Mouse (Mus musculus) embryonic facial prominence, embryonic 15.5 days (tissue): Measurements from ENCODE around the gene Scd4. TPM values are rescaled to one million over a fixed set of nuclear protein-coding genes. Genes with fewer than 3 reads are reported as not detected.

Experiments
- ATAC-seq: fragments of 200-750 bp; cut with Nextera tagmentation; 2 replicates; pipeline ENCODE4 v1.8.0; 2017; ENCODE audit warnings: low read depth, moderate TSS enrichment; ENCODE audit not compliant: insufficient number of reproducible peaks, low FRiP score, low TSS enrichment
- H3K27ac ChIP-seq: fragments of 300-500 bp; sonication (generic); replicated peaks from 2 replicates; pipeline ENCODE4 v1.5.1; 2015; ENCODE audit warnings: mild to moderate bottlenecking, inconsistent platforms
- H3K27me3 ChIP-seq: fragments of 300-500 bp; sonication (generic); 2 replicates; pipeline ENCODE4 v1.6.1; 2015; ENCODE audit warnings: inconsistent platforms
- H3K36me3 ChIP-seq: fragments of 300-500 bp; sonication (generic); 2 replicates; pipeline ENCODE4 v1.6.1; 2015; ENCODE audit warnings: mild to moderate bottlenecking, inconsistent platforms
- H3K4me1 ChIP-seq: fragments of 300-500 bp; sonication (generic); 2 replicates; pipeline ENCODE4 v1.6.1; 2015; ENCODE audit warnings: inconsistent platforms
- H3K4me2 ChIP-seq: fragments of 300-500 bp; sonication (generic); replicated peaks from 2 replicates; pipeline ENCODE4 v1.6.1; 2015; ENCODE audit warnings: mild to moderate bottlenecking, inconsistent platforms
- H3K4me3 ChIP-seq: fragments of 300-500 bp; sonication (generic); replicated peaks from 2 replicates; pipeline ENCODE4 v1.5.1; 2015; ENCODE audit warnings: mild to moderate bottlenecking, inconsistent platforms
- H3K9ac ChIP-seq: fragments of 300-500 bp; sonication (generic); 2 replicates; pipeline ENCODE4 v1.6.1; 2015; ENCODE audit warnings: inconsistent platforms
- H3K9me3 ChIP-seq: fragments of 300-500 bp; sonication (generic); replicated peaks from 2 replicates; pipeline ENCODE4 v1.6.1; 2016; ENCODE audit warnings: inconsistent platforms
- WGBS: fragments of 180-500 bp; shearing (Covaris S2); methylation state at CpG from one replicate; pipeline ENCODE4 v1.1.7; 2015; 5-methylcytosine and 5-hydroxymethylcytosine counted together
- polyA plus RNA-seq: library from polyadenylated mRNA; unstranded; fragments of >200 nt; fragmentation: Nextera tagmentation; extraction: Ambion mirVana; gene quantifications from 2 replicates; pipeline ENCODE4 v1.2.1, GENCODE M21; 2015

Gene Scd4
- polyA plus RNA-seq, 1 experiment from 2014 or later: 0.39 TPM

- Histone ChIP-seq H3K27me3 (no peaks in the 10 kb centered on the region), H3K9me3 (no peaks in the 10 kb centered on the region), H3K4me1 (peaks cover 57% of the 10 kb centered on the region), H3K4me2 (peak overlapping the region; percentile 92), H3K4me3 (peak overlapping the region; percentile 91), H3K27ac (peak overlapping the region; percentile 98), H3K9ac (peak overlapping the region; percentile 91), H3K36me3 (peaks cover 33% of the 10 kb centered on the region)
- ATAC-seq: peak; percentile 97
- 1% methylated on average over 30 of the region's 31 CpGs for WGBS
Measured at GRCm38 (mm10) chr19:44293769-44294551, 38.9 kb upstream of the Scd4 start.

- H3K4me3 ChIP-seq: peak overlapping the region; percentile 91
- H3K4me2 ChIP-seq: peak overlapping the region; percentile 92
- under 1% methylated on average over 14 of the region's 14 CpGs for WGBS
- peaks cover 62% of the 10 kb centered on the region for H3K4me1 ChIP-seq
- ATAC-seq: peak; percentile 61
- H3K27ac ChIP-seq: peak overlapping the region; percentile 98
- no peaks in the 10 kb centered on the region for H3K27me3 ChIP-seq
- H3K9ac ChIP-seq: peak overlapping the region; percentile 91
- H3K36me3 ChIP-seq: peaks cover 37% of the 10 kb centered on the region
- H3K9me3 ChIP-seq: no peaks in the 10 kb centered on the region
Measured at GRCm38 (mm10) chr19:44294588-44295041, 38.3 kb upstream of the Scd4 start.

GRCm38 (mm10) chr19:44295251-44295650 is 37.6 kb upstream of the Scd4 start:
- WGBS: 5% methylated on average over 3 of the region's 3 CpGs
- peak overlapping the region; percentile 98 for H3K27ac ChIP-seq
- H3K27me3 ChIP-seq: no peaks in the 10 kb centered on the region
- peak overlapping the region; percentile 91 for H3K4me3 ChIP-seq
- no peak for ATAC-seq
- H3K36me3 ChIP-seq: peaks cover 44% of the 10 kb centered on the region
- H3K4me2 ChIP-seq: peak overlapping the region; percentile 92
- H3K9me3 ChIP-seq: no peaks in the 10 kb centered on the region
- peaks cover 68% of the 10 kb centered on the region for H3K4me1 ChIP-seq
- peak overlapping the region; percentile 53 for H3K9ac ChIP-seq

- Histone ChIP-seq H3K4me3 (peak overlapping the region; percentile 91), H3K4me1 (peaks cover 73% of the 10 kb centered on the region), H3K27ac (peak overlapping the region; percentile 98), H3K27me3 (no peaks in the 10 kb centered on the region), H3K9me3 (no peaks in the 10 kb centered on the region), H3K36me3 (peaks cover 49% of the 10 kb centered on the region), H3K9ac (peak overlapping the region; percentile 53), H3K4me2 (peak overlapping the region; percentile 92)
- ATAC-seq: no peak; the same call in 1 of the 2 replicates
- 3% methylated on average over 4 of the region's 4 CpGs for WGBS
Measured at GRCm38 (mm10) chr19:44295741-44296140, 37.2 kb upstream of the Scd4 start.

- Histone ChIP-seq H3K9me3 (no peaks in the 10 kb centered on the region), H3K27me3 (no peaks in the 10 kb centered on the region), H3K4me2 (peak overlapping the region; percentile 92), H3K36me3 (peaks cover 53% of the 10 kb centered on the region), H3K4me1 (peaks cover 77% of the 10 kb centered on the region), H3K27ac (peak overlapping the region; percentile 98; the same call in 1 of the 2 replicates), H3K9ac (peak overlapping the region; percentile 53), H3K4me3 (peak overlapping the region; percentile 91)
- no peak for ATAC-seq
- 15% methylated on average over 7 of the region's 7 CpGs for WGBS
Measured at GRCm38 (mm10) chr19:44296186-44296585, 36.7 kb upstream of the Scd4 start.

- Histone ChIP-seq H3K4me1 (peaks cover 79% of the 10 kb centered on the region), H3K36me3 (peaks cover 62% of the 10 kb centered on the region), H3K9ac (peak overlapping the region; percentile 53), H3K9me3 (no peaks in the 10 kb centered on the region), H3K27me3 (no peaks in the 10 kb centered on the region), H3K4me2 (peak overlapping the region; percentile 92), H3K4me3 (peak overlapping the region; percentile 91), H3K27ac (0 out of 2 replicates have a peak overlapping the region, but pooled peaks have one; percentile 22)
- ATAC-seq: no peak
- 41% methylated on average over 8 of the region's 8 CpGs for WGBS
Measured at GRCm38 (mm10) chr19:44297068-44297760, 35.7 kb upstream of the Scd4 start.

- Histone ChIP-seq H3K4me3 (peak overlapping the region; percentile 91), H3K9ac (peak overlapping the region; percentile 53), H3K4me1 (peaks cover 78% of the 10 kb centered on the region), H3K36me3 (peaks cover 68% of the 10 kb centered on the region), H3K27me3 (no peaks in the 10 kb centered on the region), H3K27ac (0 out of 2 replicates have a peak overlapping the region, but pooled peaks have one; percentile 22), H3K4me2 (peak overlapping the region; percentile 92), H3K9me3 (no peaks in the 10 kb centered on the region)
- WGBS: 60% methylated on average over 9 of the region's 9 CpGs
- no peak for ATAC-seq
Measured at GRCm38 (mm10) chr19:44297862-44298261, 35.0 kb upstream of the Scd4 start.

- no peak for ATAC-seq
- Histone ChIP-seq H3K4me2 (peak overlapping the region; percentile 92), H3K36me3 (peaks cover 80% of the 10 kb centered on the region), H3K27ac (no peak overlapping the region), H3K9me3 (no peaks in the 10 kb centered on the region), H3K4me1 (peaks cover 80% of the 10 kb centered on the region), H3K9ac (no peak overlapping the region), H3K27me3 (no peaks in the 10 kb centered on the region), H3K4me3 (peak overlapping the region; percentile 91)
- WGBS: 73% methylated on average over 9 of the region's 9 CpGs
Measured at GRCm38 (mm10) chr19:44299078-44299477, 33.8 kb upstream of the Scd4 start.

- Histone ChIP-seq H3K27ac (no peak overlapping the region), H3K9me3 (no peaks in the 10 kb centered on the region), H3K4me3 (0 out of 2 replicates have a peak overlapping the region, but pooled peaks have one; percentile 3), H3K4me1 (peaks cover 85% of the 10 kb centered on the region), H3K9ac (no peak overlapping the region), H3K4me2 (0 out of 2 replicates have a peak overlapping the region, but pooled peaks have one; percentile 6), H3K27me3 (no peaks in the 10 kb centered on the region), H3K36me3 (peaks cover 88% of the 10 kb centered on the region)
- WGBS: 63% methylated on average over 6 of the region's 6 CpGs
- no peak for ATAC-seq
Measured at GRCm38 (mm10) chr19:44299902-44300301, 33.0 kb upstream of the Scd4 start.

GRCm38 (mm10) chr19:44300520-44300919 is 32.4 kb upstream of the Scd4 start:
- no peak overlapping the region for H3K27ac ChIP-seq
- H3K36me3 ChIP-seq: peaks cover 94% of the 10 kb centered on the region
- no peak overlapping the region for H3K9ac ChIP-seq
- H3K4me1 ChIP-seq: peaks cover 85% of the 10 kb centered on the region
- no peak for ATAC-seq
- no peaks in the 10 kb centered on the region for H3K27me3 ChIP-seq
- no peak overlapping the region for H3K4me2 ChIP-seq
- no peaks in the 10 kb centered on the region for H3K9me3 ChIP-seq
- 68% methylated on average over 7 of the region's 7 CpGs for WGBS
- 0 out of 2 replicates have a peak overlapping the region, but pooled peaks have one; percentile 3 for H3K4me3 ChIP-seq

- Histone ChIP-seq H3K27me3 (no peaks in the 10 kb centered on the region), H3K4me2 (0 out of 2 replicates have a peak overlapping the region, but pooled peaks have one; percentile 2), H3K4me3 (no peak overlapping the region), H3K9ac (no peak overlapping the region), H3K36me3 (peaks cover 94% of the 10 kb centered on the region), H3K9me3 (no peaks in the 10 kb centered on the region), H3K27ac (no peak overlapping the region), H3K4me1 (peaks cover 80% of the 10 kb centered on the region)
- 58% methylated on average over 16 of the region's 16 CpGs for WGBS
- ATAC-seq: no peak
Measured at GRCm38 (mm10) chr19:44301176-44301575, 31.7 kb upstream of the Scd4 start.
